Mouse (Mus musculus) heart, embryonic 16.5 days (tissue): ENCODE measurements around the gene A730049H05Rik. TPM values are rescaled to one million over a fixed set of nuclear protein-coding genes. Genes with fewer than 3 reads are reported as not detected.

Source experiments
- ATAC-seq: fragments of 200-750 bp; cut with Nextera tagmentation; replicated peaks from 2 replicates; pipeline ENCODE4 v1.8.0; 2017; ENCODE audit warnings: moderate number of reproducible peaks; ENCODE audit not compliant: insufficient read depth, low FRiP score; ENCODE audit errors: extremely low read depth
- H3K27ac ChIP-seq: fragments of 300-500 bp; sonication (generic); 2 replicates; pipeline ENCODE4 v1.5.1; 2014; ENCODE audit warnings: mild to moderate bottlenecking, low read length, control low read depth, moderate library complexity
- H3K27me3 ChIP-seq: fragments of 300-500 bp; sonication (generic); 2 replicates; pipeline ENCODE4 v1.6.1; 2014; ENCODE audit warnings: low read length, mixed read lengths; ENCODE audit not compliant: control insufficient read depth, insufficient read depth
- H3K36me3 ChIP-seq: fragments of 300-500 bp; sonication (generic); 2 replicates; pipeline ENCODE4 v1.6.1; 2014; ENCODE audit not compliant: control insufficient read depth, insufficient read depth
- H3K4me1 ChIP-seq: fragments of 300-500 bp; sonication (generic); 2 replicates; pipeline ENCODE4 v1.6.1; 2014; ENCODE audit warnings: low read length, mixed read lengths; ENCODE audit not compliant: control insufficient read depth, insufficient read depth
- H3K4me2 ChIP-seq: fragments of 300-500 bp; sonication (generic); 2 replicates; pipeline ENCODE4 v1.6.1; 2014; ENCODE audit warnings: low read depth, mild to moderate bottlenecking, control low read depth, low read length
- H3K4me3 ChIP-seq: fragments of 300-500 bp; sonication (generic); 2 replicates; pipeline ENCODE4 v1.5.1; 2014; ENCODE audit warnings: mild to moderate bottlenecking, control low read depth, low read length
- H3K9ac ChIP-seq: fragments of 300-500 bp; sonication (generic); 2 replicates; pipeline ENCODE4 v1.6.1; 2014; ENCODE audit warnings: low read length, control low read depth
- H3K9me3 ChIP-seq: fragments of 300-500 bp; sonication (generic); replicated peaks from 2 replicates; pipeline ENCODE4 v1.6.1; 2016; ENCODE audit warnings: low read length; ENCODE audit not compliant: control insufficient read depth
- WGBS: fragments of 180-500 bp; shearing (Covaris S2); extraction: QIAGEN DNeasy Blood & Tissue Kit; methylation state at CpG from one replicate; pipeline ENCODE4 v1.1.7; 2014; 5-methylcytosine and 5-hydroxymethylcytosine counted together
- polyA plus RNA-seq: library from polyadenylated mRNA; unstranded; fragments of >200 nt; fragmentation: Nextera tagmentation; extraction: Ambion mirVana; gene quantifications from 2 replicates; pipeline ENCODE4 v1.2.1, GENCODE M21; 2015

The A730049H05Rik gene
- polyA plus RNA-seq, 1 experiment from 2014 or later, result 2.5 TPM

- no peak overlapping the region for H3K4me3 ChIP-seq
Measured at GRCm38 (mm10) chr6:92801462-92801861, 14.8 kb upstream of the A730049H05Rik start.

GRCm38 (mm10) chr6:92802421-92802820 is 13.9 kb upstream of the A730049H05Rik start:
- Histone ChIP-seq H3K4me1 (peaks cover 18% of the 10 kb centered on the region), H3K9me3 (no peaks in the 10 kb centered on the region), H3K27me3 (no peaks in the 10 kb centered on the region), H3K27ac (no peak overlapping the region), H3K36me3 (peaks cover 30% of the 10 kb centered on the region), H3K4me3 (no peak overlapping the region), H3K4me2 (no peak overlapping the region), H3K9ac (no peak overlapping the region)
- no peak for ATAC-seq
- WGBS, result 92% methylated on average over 11 of the region's 11 CpGs

More at GRCm38 (mm10) chr6:92801462-92801861, 14.8 kb upstream of the A730049H05Rik start:
- H3K4me2 ChIP-seq, result no peak overlapping the region
- H3K9me3 ChIP-seq, result no peaks in the 10 kb centered on the region
- peaks cover 17% of the 10 kb centered on the region for H3K4me1 ChIP-seq
- peaks cover 30% of the 10 kb centered on the region for H3K36me3 ChIP-seq
- no peak overlapping the region for H3K9ac ChIP-seq
- no peak overlapping the region for H3K27ac ChIP-seq
- WGBS, result 83% methylated on average over 2 of the region's 2 CpGs
- no peaks in the 10 kb centered on the region for H3K27me3 ChIP-seq
- no peak for ATAC-seq

DNA sequence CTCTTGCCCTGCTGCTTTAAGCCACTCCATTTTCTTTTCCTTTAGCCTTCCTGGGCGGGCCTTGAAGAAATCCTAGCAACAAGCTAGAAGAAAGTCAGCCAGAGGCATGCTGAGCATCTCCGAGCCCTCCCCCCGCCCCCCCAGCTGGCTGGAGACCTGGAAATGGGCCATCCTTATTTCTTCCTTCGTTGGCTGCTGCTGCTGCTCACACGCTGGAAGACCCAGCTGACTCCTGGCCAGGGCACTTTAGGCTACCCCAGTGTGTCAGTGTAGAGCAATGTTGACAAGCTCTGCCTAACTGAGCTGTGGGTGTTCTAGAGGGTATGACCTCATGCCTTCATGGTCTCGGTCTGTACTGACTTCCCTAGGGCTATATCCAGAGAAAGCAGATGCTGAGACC is 13.1 kb upstream of the A730049H05Rik start:
- Histone ChIP-seq H3K9me3 (no peaks in the 10 kb centered on the region), H3K9ac (no peak overlapping the region), H3K4me1 (peaks cover 19% of the 10 kb centered on the region), H3K36me3 (peaks cover 26% of the 10 kb centered on the region), H3K27me3 (no peaks in the 10 kb centered on the region), H3K27ac (peak overlapping the region; percentile 66), H3K4me3 (no peak overlapping the region), H3K4me2 (no peak overlapping the region)
- ATAC-seq, result peak; percentile 85
- WGBS, result 35% methylated on average over 6 of the region's 6 CpGs

- H3K27me3 ChIP-seq, result no peaks in the 10 kb centered on the region
- peaks cover 26% of the 10 kb centered on the region for H3K36me3 ChIP-seq
- ATAC-seq, result no peak
- no peak overlapping the region for H3K4me2 ChIP-seq
- H3K4me1 ChIP-seq, result peaks cover 19% of the 10 kb centered on the region
- no peak overlapping the region for H3K4me3 ChIP-seq
- H3K9ac ChIP-seq, result no peak overlapping the region
- WGBS, result 83% methylated on average over 3 of the region's 3 CpGs
- no peak overlapping the region; the same call in 1 of the 2 replicates for H3K27ac ChIP-seq
- H3K9me3 ChIP-seq, result no peaks in the 10 kb centered on the region
Measured at GRCm38 (mm10) chr6:92804254-92804971, 11.9 kb upstream of the A730049H05Rik start.

DNA sequence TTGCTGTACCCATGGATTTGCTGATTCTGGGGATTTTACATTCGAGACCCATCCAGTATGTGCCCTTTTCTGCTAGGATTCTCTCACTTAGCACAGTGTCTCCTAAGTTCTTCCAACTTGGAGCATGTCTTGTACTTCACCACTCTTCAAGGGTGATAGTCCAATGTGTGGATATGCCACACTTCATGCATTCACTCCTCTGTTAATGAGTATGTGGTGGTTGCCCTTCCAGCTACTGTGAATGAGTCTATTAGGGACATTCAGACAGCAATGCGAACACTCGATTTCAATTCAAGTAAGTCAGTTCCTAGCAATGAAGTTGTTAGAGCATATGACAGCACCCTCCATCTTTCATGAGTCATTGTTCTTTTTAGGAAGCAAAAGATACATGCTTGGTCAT is 6.5 kb upstream of the A730049H05Rik start:
- Histone ChIP-seq H3K9me3 (no peaks in the 10 kb centered on the region), H3K27ac (no peak overlapping the region), H3K36me3 (peaks cover 33% of the 10 kb centered on the region), H3K9ac (no peak overlapping the region), H3K4me2 (no peak overlapping the region), H3K27me3 (no peaks in the 10 kb centered on the region), H3K4me1 (peaks cover 12% of the 10 kb centered on the region), H3K4me3 (no peak overlapping the region)
- ATAC-seq, result no peak
- WGBS, result 92% methylated on average over 3 of the region's 3 CpGs

DNA sequence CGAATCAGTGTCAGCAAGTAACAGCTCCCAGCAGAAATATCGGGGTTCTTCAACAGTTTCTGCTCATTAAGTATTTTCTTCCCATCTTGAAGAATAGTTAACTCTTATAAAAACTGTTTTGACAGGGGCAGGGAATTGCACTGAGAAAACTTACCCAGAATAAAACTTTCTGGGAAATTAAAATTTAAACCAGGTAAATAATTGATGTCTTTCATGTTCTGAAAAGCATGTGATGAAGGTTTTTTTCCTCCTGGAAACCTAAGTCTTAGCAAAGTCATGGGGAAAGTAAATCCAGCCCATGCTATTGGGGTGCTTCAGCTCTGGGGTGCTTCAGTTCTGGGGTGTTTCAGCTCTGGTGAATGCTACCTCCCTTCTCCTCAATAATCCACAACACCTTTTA is 5.7 kb upstream of the A730049H05Rik start:
- Histone ChIP-seq H3K27ac (no peak overlapping the region), H3K4me1 (peaks cover 13% of the 10 kb centered on the region), H3K9me3 (no peaks in the 10 kb centered on the region), H3K4me2 (no peak overlapping the region), H3K27me3 (no peaks in the 10 kb centered on the region), H3K36me3 (peaks cover 32% of the 10 kb centered on the region), H3K4me3 (no peak overlapping the region), H3K9ac (no peak overlapping the region)
- WGBS, result 96% methylated on average over 2 of the region's 2 CpGs
- no peak for ATAC-seq

GRCm38 (mm10) chr6:92811566-92811965 is 4.7 kb upstream of the A730049H05Rik start:
- no peak overlapping the region for H3K4me2 ChIP-seq
- H3K9ac ChIP-seq, result no peak overlapping the region
- H3K4me1 ChIP-seq, result peaks cover 18% of the 10 kb centered on the region
- no peaks in the 10 kb centered on the region for H3K27me3 ChIP-seq
- peaks cover 25% of the 10 kb centered on the region for H3K36me3 ChIP-seq
- H3K27ac ChIP-seq, result no peak overlapping the region
- ATAC-seq, result no peak
- no peaks in the 10 kb centered on the region for H3K9me3 ChIP-seq
- H3K4me3 ChIP-seq, result no peak overlapping the region

DNA sequence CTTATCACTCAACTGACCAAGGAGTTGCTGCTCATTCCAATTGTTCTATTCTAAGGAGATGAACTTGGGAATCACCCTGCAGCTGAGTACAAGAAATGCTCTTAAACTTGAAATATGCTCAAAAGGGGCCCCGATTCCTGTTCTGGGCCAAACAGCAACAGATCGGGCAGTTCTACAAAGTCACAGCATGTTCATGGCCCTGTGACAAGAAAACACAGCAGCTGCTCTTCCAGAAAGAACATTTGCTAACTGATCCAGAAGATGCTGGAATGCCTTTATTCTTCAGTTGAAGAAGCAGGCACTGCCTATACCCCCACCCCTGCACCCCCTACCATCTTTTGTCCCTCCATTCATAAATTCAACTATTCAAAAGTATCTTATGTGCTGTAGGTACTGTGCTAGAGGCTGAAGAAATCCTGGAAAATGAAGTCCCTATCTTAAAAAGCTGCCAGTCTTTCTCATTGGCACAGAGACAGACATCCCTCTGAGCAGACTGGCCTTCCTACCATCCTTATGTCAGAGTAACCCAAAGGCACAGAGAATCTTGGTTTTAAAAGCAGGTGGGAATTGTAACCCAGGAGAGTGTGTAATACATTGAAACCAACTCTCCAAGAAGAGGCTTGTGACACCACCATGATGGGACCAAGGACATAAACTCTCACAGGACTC is 3.4 kb upstream of the A730049H05Rik start:
- Histone ChIP-seq H3K4me1 (peaks cover 19% of the 10 kb centered on the region), H3K27ac (no peak overlapping the region), H3K36me3 (peaks cover 17% of the 10 kb centered on the region), H3K9me3 (no peaks in the 10 kb centered on the region), H3K9ac (no peak overlapping the region), H3K4me3 (no peak overlapping the region), H3K4me2 (no peak overlapping the region), H3K27me3 (no peaks in the 10 kb centered on the region)
- ATAC-seq, result no peak
- 59% methylated on average over 2 of the region's 2 CpGs for WGBS

DNA sequence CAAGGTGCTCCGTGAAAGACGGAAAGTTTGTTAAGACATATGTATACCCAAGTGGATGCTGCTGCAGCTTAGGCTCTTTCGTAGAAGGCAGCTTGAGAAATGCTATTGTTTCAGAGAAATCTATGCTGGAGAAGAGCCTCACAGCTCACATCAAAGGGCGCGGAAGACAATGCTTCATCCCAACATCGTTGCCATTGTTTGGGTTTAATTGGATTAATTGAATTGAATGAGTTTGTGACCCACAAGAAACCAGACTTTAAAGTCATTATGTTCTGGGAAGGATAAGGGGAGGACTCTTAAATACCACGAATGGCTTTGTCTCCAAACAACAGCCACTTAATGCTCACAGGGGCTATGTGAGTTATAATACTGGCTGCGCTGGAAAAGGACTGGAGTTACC is 1.4 kb downstream of the A730049H05Rik start:
- WGBS, result 81% methylated on average over 8 of the region's 8 CpGs
- no peak for ATAC-seq

More for the DNA sequence above, 1.4 kb downstream of the A730049H05Rik start:
- no peak overlapping the region for H3K4me2 ChIP-seq
- H3K9me3 ChIP-seq, result no peaks in the 10 kb centered on the region
- H3K36me3 ChIP-seq, result peaks cover 18% of the 10 kb centered on the region
- H3K4me3 ChIP-seq, result no peak overlapping the region
- no peak overlapping the region for H3K9ac ChIP-seq
- H3K27me3 ChIP-seq, result no peaks in the 10 kb centered on the region
- no peak overlapping the region for H3K27ac ChIP-seq
- H3K4me1 ChIP-seq, result peaks cover 13% of the 10 kb centered on the region
